Mouse (Mus musculus): ENCODE measurements at regions not wholly inside any gene's neighbourhood (a gene's known extent, or its start where the extent isn't known, plus 50 kb on each side); places are given as distances from the start of the nearest gene placed in this dataset.

DNA sequence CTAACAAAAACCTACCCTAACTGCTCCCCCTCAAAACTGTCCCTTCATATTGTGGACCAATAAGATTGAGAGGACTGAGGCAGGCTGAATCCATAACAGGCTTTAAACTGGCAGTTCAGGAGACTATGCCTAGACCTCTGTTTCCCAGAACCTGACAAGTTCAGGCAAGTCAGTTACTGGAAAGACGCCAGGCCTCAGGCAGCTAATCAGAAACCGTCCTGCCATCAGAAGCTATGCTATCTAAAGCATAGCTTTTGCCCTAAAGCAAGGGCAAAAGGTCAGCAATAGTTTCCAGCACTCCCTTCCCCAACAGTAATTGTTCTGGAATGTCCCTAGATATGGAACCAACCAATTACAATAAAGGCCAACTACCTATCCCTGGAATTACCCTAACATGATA, 273.0 kb downstream of the Bche start:
- DNase-seq (ENCODE audit: low spot score in 2 of 2), result no peak

DNA sequence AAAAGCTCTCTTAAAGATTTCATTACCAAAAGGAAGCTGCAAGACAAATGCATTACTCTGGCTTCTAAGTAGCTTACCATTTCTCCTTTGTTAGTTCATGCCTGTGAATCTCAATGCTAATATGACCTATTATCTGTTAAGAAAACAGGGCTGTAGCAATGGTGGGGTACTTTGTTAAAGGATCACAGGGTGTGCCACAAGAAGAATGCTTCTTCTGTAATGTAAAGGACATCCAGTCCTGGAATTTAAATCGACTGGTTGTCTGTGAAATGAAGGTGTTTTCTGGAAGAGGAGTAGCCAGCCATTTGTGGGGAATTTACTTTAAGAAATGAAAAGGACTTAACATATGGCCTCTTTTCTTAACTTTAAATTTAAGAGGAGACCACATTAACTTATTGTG, 273.9 kb downstream of the Bche start:
- no peak for DNase-seq (ENCODE audit: low spot score in 2 of 2)

DNA sequence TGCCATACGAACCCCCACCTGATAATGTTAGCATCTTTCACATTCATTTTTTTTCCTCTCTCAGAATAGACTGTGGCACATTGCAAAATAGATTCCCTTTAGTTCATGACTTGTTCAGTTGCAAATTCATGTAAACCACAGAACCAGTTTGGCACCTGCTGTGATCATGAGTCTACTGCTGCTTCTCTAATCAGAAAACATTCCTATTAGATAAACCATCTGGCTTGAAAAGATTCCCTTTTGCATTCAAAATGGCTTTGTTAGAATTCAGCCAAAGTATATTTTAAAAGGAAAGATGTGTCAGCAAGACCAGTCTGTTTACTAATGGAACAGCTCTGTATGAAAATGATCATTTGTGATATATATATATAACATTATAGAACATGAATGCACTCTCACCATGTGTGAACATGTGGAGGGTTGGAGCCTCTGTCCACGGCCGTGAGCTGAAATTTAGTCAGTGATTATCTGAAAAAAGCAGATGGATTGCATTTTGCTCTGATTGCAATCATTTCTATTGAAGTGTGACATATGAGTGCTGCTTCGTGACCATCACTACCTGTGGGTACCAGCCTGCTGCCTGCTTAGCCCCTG, 298.2 kb downstream of the Bche start:
- no peak for DNase-seq (ENCODE audit: low spot score in 2 of 2)

DNA sequence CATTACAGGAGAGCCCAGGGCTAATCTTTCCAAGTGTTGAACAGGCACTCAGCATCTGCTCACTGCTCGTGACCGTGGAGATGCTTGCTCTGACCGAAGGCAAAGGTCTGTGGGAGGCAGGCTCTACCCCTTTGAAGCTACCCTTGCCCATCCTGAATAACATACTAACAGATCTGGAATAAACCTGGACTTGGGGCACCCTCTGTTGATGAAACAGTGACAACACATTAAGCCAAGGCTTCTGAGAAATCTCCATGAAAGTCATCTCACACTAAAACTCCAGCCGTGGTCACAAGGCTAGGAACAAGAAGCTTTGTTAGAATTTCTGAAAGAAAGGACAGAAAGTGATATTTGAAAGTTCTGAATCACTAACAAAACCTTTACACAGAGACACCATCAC, 306.8 kb downstream of the Bche start:
- no peak for DNase-seq (ENCODE audit: low spot score in 2 of 2)

DNA sequence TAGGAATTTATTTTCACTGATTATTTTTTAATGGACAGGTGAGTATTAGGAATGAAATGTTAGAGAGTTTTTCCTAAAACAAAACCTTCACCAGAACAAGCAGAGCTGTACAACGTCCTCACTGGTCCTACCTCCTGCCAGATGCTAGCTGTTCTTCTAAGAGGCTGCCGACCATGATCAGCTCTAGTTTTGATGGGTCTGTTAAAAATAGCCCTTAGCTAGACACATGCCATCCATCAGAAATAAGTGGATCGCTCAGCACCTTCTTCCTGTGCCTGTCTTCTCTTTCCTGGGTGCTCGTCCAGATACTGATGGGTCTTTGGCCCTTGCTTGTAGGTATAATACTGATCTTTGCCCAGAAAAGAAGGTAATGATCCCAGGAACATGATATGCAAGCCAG, 312.4 kb downstream of the Bche start:
- DNase-seq (ENCODE audit: low spot score in 2 of 2), result no peak

DNA sequence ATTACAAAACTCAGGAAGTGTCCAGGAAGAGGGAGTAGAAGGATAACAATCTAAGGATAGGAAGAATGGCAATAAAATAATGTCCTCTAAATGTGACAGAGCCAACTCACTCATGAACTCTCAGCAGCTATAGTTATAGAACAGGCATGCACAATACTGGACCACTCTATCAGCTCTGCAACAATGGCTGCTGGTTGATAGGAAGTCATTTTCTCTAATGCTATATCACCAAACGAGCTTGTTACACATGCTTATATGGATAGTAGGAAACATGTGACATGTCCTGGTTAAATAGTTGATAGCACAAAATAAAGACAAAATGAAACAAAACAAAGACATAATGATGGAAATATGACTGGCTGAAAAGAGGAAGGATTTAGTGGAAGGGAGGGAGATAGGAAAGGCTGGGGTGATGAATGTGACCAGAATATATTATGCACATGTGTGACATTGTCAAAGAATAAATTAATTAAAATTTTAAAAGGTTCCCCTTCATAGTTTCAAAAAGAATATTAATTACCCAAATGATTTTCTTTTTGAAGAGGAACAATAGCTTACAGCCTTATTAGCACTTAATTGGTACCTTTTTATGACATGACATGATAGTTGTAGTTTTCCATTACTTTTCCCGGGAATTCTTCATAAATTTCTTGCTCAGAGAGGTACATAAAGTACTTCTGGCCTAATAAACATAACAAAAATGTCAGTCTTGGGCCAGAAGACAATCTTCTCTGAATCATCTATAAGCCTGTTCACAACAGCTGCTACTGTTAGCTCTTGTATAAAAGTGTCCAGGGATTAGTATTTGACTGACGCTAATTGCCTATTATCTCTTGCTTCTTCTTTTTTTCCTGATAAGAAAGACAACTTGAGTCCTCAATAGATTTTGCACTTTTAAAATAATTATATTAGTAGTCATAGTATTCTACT, 318.2 kb downstream of the Bche start:
- DNase-seq (ENCODE audit: low spot score in 2 of 2), result no peak

DNA sequence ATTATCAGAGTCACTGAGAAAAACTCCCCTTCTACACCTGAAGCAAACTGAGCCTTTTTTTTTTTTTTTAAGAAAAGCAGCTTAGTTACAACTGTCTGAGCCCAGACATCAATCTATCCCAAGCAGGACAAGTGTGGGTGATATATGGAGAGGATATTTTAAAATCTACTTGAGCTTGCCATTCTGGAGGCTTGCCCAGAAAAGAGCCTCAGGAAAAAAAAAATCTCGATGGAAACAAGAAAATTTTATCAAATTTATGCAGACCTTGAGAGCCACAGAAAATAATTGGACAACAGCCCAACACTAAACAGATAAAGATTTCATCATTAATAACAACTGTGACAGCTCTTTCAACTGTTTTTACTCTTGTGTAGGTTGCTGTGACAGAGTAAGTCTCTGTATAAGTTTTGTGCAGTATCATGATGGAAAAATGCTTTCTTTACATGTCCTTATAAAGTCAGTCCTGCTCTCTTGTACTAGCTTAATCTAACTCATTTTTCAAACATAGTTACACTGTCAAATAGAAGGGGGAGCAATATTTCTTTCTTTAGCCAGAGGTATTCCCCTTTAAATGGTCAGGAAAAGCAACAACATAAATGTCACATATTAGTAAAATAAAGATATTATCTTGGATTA, 297.4 kb upstream of the Slitrk3 start:
- no peak for DNase-seq (ENCODE audit: low spot score in 2 of 2)

DNA sequence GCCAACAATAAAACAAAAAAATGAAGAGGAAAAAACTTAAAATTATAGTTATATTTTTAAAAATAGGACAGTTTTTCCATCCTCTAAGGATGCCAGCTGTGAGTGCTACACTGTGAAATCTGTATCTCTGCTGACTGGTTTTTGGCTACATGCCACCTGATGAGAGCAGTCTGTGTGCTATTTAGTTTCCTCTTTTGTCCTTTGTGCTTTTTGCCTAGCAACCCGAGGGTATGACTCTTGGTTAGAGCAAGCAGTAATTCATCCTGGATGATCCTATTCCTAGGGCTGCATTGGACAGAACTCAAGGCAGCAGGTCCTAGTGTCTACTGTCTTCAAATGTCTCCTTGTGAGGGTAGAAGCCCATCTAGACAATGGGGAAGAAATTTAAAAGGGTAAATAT, 285.6 kb upstream of the Slitrk3 start:
- peak in 1 of 2 experiments; percentile 57 for DNase-seq (ENCODE audit: low spot score in 2 of 2)

DNA sequence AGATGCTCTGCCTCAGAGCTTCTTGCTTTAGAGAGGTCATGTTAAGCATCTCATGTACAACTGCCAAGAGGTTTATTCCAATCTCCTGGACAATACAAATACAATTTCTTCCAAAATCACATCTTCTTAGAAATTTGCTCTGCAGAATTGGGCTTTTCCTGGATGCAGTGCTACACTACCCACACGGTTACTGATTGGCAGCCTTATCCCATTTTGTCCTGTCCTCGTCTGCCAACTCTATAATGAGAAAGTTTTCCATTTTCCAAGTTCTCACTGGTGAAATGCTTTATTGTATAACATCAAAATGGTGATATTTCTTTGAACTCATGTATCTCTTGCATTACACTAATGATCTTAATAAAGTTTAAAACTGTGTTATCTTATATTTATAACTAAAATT, 282.1 kb upstream of the Slitrk3 start:
- no peak for DNase-seq (ENCODE audit: low spot score in 2 of 2)

DNA sequence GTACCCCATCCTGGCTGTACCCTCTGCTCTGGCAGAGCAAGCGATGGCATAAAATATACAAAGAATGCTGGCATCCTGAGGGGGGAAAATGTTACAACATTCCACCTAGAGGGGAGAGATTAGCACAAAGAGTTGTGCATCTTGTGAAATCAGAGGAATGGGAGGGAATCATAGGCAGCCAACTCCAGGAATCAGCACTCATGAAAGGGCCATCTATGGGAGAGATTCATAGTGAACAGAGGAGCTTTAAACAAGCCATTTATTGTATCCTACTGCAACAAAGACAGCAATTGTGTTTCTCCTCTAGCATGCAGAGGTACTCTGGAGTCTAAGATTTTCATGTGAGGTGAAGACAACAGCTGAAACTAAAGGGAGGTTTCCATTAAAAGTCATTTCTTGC, 265.6 kb upstream of the Slitrk3 start:
- DNase-seq (ENCODE audit: low spot score in 2 of 2), result no peak
